Mouse (Mus musculus): ENCODE data around the gene Zbtb8a.

Zbtb8a gene

DNA sequence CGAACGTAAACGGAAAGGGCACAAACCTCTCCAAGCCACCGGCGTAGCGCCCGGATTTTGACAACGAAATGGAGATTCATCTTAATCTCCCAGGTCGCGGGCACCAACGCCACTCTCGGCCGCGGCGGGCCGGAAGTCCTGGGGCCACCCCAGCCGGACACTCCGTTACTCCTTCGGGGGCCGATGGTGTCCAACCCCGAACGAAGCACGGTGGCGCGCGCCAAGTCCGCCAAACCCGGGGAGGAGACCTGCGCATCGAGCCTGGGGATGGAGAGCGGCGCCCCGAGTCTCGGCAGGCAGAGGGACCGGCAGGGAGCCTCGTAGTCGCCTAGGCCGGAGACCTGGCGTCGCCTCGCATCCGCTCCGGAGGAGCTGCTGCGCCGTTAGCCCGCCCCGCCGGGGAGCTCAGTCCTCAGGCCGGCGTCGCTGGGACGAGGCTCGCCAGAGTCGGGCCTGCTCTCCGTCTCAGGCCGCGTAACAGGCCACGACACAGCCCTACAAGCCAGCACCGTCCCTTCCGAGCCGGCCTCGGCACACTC is 43.2 kb downstream of the Zbtb8a start:
- no peak for DNase-seq (ENCODE audit: low spot score)

DNA sequence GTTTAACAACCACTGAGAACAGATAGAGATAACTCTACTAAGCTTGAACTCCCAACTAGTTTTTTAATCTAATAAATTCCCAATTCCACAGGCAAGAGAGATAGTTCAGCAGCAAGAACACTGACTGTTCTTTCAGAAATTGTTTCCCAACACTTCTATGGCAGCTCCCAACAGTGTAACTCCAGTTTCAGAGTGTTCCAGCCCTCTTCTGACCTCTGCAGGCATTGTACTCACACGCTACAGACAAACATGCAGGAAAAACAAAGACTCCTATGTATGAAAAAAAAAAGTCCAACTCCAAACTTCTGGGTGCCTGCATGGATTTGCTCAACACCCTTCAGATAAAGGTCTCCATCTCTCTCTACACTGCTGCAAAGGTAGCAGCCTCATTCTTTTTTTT is 45.1 kb downstream of the Zbtb8a start:
- no peak for DNase-seq (ENCODE audit: low spot score)

- DNase-seq (ENCODE audit: low spot score) = no peak
Observed at GRCm38 (mm10) chr4:129326191-129326590, 51.7 kb downstream of the Zbtb8a start.

DNA sequence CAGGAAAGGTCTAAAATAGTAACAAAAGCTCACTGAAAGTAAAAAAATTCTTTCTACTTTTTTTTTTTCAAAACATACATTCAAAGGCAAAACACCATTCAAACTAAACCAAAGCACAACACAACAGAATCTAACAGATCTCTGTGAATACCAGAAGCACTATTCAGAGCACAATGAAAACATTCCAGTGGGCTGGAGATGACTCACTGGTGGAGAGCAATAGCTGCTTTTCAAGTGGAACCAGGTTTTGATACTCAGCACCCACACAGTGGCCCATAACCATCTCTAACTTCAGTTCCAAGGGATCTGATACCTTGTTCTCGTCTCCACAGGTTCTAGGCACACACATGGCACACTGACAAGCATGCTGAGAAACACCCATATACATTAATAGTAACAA is 53.2 kb downstream of the Zbtb8a start:
- DNase-seq (ENCODE audit: low spot score) = no peak

GRCm38 (mm10) chr4:129323491-129323890 is 54.4 kb downstream of the Zbtb8a start:
- no peak for DNase-seq (ENCODE audit: low spot score)

DNA sequence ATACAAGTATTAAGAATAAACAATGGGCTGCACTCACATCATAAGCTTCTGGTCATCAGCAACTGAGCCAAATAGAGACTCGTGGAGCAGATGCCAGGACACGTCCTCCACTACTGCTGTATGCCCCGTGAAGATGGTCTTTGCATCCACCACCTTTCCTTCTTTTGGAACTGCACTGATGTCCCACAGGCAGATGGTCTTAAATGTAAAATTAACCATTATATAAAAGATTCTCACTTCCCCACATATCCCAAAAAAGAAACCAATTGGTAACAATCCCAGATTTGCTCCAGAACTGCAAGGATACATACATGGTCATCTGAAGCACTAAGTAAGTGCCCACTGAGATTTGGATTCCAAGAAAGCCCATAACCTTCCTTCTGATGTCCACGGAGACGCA is 55.9 kb downstream of the Zbtb8a start:
- DNase-seq (ENCODE audit: low spot score) = no peak

DNA sequence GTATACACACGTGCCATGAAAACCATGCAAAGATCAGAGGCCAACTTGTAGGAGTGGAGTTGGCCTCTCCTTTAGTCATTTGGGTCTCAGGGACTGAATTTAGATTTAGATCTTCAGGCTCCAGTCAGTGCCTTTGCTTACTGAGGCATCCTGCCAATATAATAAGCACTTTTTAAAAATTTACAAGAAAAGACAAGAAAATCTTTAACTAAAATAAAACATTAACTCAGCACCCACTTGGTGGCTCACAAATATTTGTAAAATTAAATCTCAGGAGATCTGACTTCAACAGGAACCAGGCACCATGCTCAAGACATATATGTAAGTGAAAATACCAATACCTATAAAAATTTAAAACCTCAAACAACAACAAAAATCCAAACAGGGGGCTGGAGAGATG is 57.0 kb downstream of the Zbtb8a start:
- no peak for DNase-seq (ENCODE audit: low spot score)

GRCm38 (mm10) chr4:129313886-129314285 is 64.0 kb downstream of the Zbtb8a start:
- no peak for DNase-seq (ENCODE audit: low spot score)

DNA sequence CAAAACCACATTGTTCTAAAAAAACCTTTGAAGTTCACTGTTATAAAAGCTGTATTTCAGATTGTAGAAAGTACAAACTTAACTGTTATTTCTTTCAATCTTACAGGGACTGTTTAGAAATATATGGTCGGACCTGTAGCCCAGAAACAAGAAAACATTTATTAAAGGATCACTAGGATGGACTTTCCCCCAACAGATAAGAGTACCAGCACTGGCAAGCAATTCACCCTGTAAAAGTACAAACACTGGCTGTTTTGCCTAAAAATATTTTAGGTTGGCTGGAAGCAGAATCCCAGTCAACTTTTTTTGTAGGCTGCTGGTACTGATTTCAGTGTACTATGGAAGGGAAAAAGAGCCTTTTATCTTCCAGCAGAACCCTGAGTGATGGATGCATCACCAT is 70.0 kb downstream of the Zbtb8a start:
- no peak for DNase-seq (ENCODE audit: low spot score)

DNA sequence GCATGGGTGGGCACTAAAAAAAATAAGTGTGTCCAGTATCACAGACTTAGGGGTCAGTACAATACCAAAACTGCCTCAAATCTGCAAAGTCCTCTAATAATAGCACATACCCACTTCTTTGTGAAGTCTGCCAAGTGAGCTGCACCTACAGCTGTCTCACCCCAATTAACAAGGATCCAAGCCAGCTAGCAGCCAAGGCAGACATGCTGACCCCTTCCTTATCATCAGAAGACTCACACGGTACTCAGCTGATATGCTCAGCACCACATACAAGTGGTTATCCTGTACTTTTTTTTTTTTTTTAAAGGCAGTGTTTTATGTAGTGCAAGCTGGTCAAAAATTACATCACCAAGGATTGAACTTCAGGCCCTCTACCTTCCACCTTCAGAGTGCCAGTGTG is 73.6 kb downstream of the Zbtb8a start:
- DNase-seq (ENCODE audit: low spot score) = no peak

DNA sequence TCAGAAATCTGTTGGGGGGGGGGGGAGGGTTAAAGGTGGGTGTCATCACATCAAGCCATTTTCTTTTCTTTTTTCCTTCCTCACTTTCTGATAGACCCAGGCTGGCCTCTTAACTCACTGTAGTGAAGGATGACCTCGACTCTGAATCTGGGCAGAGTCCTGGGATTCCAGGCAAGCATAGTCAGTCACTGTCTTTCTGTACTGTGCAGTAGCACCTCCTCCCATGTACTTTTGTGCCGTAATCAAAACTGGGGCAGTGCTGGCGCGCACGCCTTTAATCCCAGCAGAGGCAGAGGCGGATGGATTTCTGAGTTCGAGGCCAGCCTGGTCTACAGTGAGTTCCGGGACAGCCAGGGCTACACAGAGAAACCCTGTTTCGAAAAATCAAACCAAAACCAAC is 74.1 kb downstream of the Zbtb8a start:
- no peak for DNase-seq (ENCODE audit: low spot score)
